Mouse (Mus musculus) kidney, adult 11 months (tissue): ENCODE data around the gene AF067063.
"Not testable (repeated sequence)": the region's sequence is repeated elsewhere in the genome, so short reads cannot be mapped to it uniquely, and the experiment has no call there.

Source experiments
- DNase-seq: peaks from one replicate; pipeline ENCODE4 v3.0.0; 2022

AF067063 gene

DNA sequence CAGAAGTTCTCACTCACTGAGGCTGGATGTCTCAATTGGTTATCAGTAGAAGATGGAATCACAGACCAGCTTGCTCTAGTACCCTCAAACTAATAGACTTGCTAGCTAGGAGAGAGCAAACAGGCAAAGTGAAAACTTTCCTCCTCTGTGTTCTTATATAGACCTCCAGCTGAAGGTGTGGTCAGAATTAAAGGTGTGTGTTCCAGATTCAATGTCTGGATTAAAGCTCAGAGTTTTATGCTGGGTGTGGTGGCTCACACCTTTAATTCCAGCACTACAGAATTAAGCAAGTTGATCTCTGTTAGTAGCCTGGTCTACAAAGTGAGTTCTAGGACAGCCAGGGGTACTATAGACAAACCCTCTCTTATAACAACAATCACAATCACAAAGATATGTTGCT is at the start of gene AF067063:
Gene AF067063 (minus strand): TSS at position 101 of the 400 bp plus-strand sequence.
- not testable (repeated sequence) for DNase-seq

DNA sequence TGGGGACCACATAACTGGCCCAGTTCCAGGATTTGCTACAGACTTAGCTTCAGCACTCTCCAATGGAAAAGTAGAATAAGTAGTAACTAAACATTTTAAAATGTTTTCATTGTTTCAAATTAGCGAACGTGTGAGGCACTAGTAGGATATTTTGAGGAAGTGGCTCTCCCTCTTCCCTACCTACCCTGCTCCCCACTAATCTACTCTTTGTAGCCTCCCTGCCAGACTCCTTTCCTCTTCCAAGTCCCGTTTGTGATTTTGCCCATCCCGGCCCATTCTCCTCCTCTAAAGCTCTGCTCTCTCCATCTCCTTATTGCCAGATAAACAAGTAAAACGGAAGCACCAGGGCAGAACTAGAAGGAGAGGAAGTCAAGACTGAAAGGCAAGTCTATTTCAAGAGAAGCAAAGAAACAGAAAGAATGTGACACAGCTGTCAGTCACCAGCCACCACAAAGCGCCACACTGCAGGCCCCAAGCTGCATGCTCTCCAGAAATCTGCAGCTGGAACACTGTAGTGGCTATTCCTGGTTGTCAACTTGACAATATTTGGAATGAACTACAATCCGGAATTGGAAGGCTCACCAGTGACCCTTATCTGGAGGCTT is 34.5 kb upstream of the AF067063 start:
- not testable (repeated sequence) for DNase-seq

DNA sequence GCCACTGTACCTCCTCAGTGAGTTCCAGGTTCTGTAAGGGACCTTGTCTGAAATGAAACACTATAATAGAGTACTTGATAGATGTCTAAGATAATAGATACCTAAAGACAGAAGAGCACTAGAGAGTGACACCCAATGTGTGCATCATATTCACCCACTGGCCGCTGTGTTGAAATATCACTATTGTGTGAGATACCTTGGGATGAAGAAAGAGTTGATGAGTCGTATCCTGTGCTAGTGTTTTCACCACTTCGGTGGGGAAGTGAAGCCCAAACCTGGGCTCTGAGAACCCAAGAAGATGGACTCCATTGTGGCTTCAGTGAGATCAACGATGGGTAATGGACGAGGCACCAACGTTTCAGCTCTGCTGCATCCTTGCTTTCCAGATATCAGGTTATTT is 32.4 kb upstream of the AF067063 start:
- DNase-seq: not testable (repeated sequence)

DNA sequence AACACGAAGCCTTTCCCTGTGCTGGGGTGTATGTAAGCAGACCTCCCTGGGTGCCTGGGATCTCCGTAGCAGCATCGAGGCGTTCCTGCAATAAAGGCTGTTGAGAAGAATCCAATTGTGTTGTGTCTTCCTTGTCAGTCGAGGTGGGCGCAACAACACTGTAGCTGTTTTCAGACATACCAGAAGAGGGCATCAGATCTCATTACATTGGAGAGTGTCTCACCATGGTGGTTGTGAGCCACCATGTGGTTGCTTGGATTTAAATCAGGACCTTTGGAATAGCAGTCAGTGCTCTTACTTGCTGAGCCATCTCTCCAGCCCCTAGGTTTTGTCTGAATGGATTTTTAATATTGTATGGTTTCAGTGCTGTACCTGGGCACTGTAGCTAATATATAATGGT is 10.0 kb upstream of the AF067063 start:
- not testable (repeated sequence) for DNase-seq

DNA sequence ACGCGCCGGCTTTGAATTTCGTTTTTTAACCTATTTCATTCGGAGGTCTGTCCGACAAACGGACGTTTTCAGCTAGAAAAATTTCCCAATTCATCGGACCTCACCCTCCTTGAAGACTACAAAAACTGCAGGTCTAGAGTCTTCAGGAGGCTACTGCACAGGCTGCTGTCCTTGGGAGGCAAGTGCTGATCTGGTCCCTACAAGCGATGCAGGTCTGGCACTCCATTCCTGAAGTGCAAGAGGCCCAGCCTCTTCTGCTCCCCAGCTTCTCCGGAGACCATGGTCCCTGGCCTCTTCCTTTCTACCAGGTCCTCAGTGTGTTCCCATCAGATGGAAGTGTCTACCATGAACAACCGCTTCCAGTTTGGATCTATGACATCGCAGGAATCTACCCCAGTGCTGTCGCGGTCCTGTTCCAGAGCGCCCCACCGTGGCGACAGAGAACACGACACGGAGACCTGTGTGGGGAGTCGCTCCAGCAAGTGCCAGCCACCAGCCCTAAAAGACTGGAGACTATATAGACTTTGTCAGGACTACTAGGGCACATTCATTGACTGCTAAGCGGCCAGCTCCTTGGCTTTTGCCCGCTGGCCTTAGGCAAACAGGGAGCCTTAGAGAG is 7.8 kb upstream of the AF067063 start:
- peak; percentile 6 for DNase-seq

DNA sequence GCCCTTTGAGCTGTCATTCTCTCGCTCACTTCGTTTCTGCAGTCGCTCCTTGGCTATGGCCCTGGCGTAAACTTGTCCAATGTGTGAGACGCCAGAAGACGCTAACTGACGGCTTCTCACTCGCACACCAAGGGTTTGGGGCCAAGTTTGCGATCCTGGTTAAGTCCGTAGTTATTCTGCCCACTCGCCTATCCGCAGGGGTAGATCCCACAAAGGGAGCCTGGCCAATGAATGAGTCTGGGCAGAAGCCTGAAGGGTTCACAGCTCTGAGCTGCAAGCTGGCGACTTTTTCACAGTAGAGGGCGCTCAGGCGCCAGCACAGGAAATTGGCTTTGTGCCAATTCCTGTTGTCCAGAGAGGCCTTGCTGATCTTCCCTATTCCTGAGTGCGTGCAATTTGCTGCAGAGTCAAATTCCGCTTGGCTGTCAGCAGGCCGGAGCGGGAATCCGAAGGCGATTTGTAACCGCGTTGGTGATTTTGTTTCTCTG is 6.4 kb upstream of the AF067063 start:
- DNase-seq: peak; percentile 28

DNA sequence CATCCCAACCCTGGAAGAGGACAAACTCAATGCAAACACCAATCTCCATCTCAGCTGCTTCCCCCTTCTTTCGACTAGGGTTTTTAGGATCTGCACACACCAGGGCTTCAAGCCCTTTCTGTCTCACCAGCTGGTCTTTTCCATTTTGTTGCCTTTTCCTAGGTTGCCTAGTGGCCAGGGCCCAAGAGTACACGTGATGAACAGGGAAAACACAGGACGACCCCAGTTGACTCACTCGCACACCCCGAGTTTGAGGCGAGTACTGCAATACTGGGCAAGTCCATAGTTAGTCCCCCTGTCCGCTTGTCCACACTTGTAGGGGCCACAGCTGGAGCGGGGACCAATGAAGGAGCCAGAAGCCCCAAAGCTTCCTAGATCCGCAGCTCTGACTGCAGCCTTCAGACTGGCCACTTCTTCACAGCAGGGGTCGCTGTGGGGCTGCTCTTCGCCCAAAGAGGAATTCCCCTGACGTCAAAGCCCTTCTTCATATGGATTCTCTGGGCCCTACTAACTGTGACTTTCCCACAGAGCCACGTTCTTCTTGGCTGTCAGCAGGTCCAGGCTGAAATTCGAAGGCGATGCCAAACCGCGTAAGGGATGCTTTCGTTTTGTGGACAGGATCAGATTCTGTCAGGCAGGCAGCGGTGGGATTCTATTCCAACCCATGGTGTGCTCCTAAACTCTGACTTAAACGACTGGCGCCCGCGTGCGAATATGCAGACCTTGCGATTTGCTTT is 5.5 kb upstream of the AF067063 start, which contains the start of gene D13Ertd608e:
Gene D13Ertd608e (plus strand): TSS at position 687 of the 737 bp plus-strand sequence.
- peak; percentile 12 for DNase-seq

GRCm38 (mm10) chr13:119817579-119818206 is 12.3 kb downstream of the AF067063 start:
- no peak for DNase-seq

DNA sequence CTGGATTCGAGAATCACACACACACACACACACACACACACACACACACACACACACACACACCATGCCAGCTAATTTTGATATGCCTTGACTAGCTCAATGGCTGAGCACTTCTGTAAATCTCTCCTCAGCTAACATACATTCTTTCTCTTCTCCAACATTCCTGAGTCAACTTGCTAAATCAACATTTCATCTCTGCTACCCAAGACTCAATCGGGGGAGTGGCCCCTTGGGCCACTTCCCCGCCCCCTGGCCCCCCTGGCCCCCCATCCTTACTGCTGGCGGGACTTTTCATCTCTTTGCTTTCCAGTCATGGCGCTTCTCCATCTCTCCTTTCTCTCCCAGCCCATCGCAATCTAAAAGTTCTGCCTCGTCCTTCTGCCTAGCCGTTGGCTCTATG is 13.2 kb downstream of the AF067063 start:
- no peak for DNase-seq

DNA sequence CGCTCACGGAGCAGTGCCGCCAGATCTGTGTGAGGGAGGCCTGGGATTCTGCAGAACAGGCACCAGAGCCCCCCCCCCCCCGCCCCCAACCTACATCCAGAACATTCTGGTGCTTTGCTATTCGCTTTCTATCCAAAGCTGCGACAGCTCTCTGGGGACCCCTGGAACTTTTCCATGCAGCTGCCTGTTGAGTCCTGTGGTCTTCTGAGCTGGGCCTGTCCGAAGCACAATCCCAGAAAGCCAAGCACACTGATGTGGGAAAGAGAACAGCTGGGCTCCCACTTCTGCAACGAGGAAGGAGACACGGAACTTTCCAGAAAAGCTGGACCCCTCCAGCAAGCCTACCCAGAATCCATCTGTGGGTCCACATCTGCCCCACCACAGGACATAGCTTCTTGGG is 20.0 kb downstream of the AF067063 start:
- DNase-seq: no peak

GRCm38 (mm10) chr13:119808937-119809336 is 21.1 kb downstream of the AF067063 start:
- DNase-seq: no peak

- no peak for DNase-seq
Measured at GRCm38 (mm10) chr13:119797656-119798055, 32.4 kb downstream of the AF067063 start.

GRCm38 (mm10) chr13:119792791-119793404 is 37.1 kb downstream of the AF067063 start:
- no peak for DNase-seq

DNA sequence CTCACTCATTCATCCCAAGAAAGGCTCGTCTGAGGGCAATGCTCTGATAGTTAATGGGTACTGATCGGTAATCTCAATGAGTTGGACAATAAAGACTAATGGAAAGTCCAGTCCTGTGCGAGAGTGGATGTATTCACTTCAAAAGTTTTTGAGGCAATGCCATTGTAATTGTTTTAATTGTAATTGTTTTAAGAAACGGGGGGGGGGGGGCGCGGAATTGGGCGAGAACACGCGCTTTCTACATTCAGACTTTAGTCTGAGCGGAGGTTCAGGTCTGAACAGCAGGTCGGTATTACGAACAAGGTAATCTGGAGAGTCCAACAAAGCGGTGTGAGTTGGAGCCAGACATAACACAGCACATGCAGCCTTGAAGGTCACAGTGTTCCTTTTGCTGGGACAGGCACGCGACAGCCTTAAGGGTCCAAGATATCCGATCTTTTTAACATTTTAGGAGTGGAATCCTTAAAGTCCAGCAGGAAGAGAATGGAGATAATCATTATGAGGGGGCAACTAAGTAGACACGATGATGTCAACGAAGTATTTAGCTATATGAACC is 38.4 kb downstream of the AF067063 start:
- DNase-seq: peak; percentile 30

- DNase-seq: peak; percentile 93
Measured at GRCm38 (mm10) chr13:119790761-119791579, 39.0 kb downstream of the AF067063 start, which contains the start of gene Zfp131. Gene Zfp131 (minus strand): TSS chr13:119790889.

DNA sequence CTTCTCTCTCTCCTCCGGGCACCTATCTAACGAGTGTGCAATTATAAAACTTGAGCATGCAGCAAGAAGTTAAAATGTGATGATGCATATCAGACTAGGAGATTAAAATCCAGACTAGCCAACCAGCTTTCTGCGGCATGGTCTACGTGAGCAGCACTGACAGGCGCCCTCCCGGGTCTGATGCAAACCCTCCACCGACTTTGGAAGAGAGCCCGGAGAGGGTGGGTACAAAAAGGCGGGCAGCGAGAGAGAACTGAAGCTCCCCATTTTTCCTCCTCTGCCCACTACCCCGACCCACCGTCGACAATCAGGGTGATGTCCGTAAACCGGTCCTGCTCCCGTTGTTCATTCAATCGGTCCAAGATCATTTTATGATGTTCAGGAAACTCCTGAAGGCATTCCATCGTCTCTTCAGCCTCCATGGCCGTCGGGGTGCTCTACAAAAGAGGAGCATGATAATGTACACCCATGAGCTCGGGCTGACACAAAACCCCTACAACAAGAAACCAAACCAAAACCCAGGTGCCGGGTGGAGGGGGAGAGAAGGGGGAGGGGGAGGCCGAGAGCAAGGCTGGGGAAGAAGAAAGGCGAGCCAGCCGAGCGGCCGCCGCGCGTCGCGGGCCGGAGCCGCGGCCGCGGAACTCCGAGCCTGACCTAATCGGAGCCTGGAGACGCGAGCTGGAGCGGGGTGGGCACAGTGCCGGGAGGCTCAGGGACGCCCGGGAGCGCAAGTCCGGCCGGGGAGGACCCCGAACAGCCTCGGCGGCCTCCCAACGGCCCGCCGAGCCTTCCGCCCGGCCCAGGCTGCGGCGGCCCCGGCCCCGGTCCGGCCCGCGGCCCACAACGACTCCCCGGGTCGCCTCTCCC is 39.9 kb downstream of the AF067063 start:
- DNase-seq: peak; percentile 28

DNA sequence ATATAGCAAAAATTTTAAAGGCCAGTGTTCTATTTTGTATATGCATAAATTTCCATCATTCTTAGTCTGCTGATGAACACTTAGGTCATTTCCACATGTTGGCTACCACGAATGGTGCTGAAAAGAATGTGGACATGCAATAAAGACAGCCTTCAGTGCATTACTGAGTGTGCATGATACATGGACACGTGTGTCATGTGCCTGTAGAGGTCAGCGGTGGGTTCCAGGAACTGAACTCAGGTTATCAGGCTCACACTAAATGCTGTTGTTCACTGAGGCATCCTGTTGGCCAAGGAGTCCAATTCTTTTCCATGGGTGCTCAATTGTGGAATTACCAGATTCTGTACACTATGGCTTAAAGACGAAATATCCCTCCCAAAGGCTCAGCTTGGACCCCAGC is 46.4 kb downstream of the AF067063 start:
- no peak for DNase-seq
